Mouse (Mus musculus): Measurements from ENCODE around the gene Ttc32. TPM values are rescaled to one million over a fixed set of nuclear protein-coding genes. Genes with fewer than 3 reads are reported as not detected.
"Not testable (repeated sequence)": the region's sequence is repeated elsewhere in the genome, so short reads cannot be mapped to it uniquely, and the experiment has no call there.

The Ttc32 gene
- polyA plus RNA-seq, 1 experiment from 2014 or later: 18.9 TPM

GRCm38 (mm10) chr12:9020986-9021385 is 8.8 kb upstream of the Ttc32 start:
- no peak for ATAC-seq (replicated peaks; ENCODE audit: extremely low read depth, insufficient read depth, low FRiP score)
- H3K9me3 ChIP-seq (replicated peaks; ENCODE audit: control insufficient read depth, low read length): no peaks in the 10 kb centered on the region
- 58% methylated on average over 3 of the region's 3 CpGs for WGBS
- no peak overlapping the region for H3K4me3 ChIP-seq (ENCODE audit: low read length)
- H3K36me3 ChIP-seq (ENCODE audit: control insufficient read depth, insufficient read depth): no peaks in the 10 kb centered on the region
- H3K9ac ChIP-seq (ENCODE audit: low read length): no peak overlapping the region
- no peak overlapping the region for H3K27ac ChIP-seq (ENCODE audit: low read length)
- no peak overlapping the region for H3K4me2 ChIP-seq (ENCODE audit: low read depth, low read length)
- no peaks in the 10 kb centered on the region for H3K27me3 ChIP-seq (ENCODE audit: control insufficient read depth, insufficient read depth, low read length)
- H3K4me1 ChIP-seq (ENCODE audit: control insufficient read depth, insufficient read depth, low read length): no peaks in the 10 kb centered on the region

GRCm38 (mm10) chr12:9023031-9023430 is 6.8 kb upstream of the Ttc32 start:
- no peak overlapping the region for H3K27ac ChIP-seq (ENCODE audit: low read length)
- H3K4me1 ChIP-seq (ENCODE audit: control insufficient read depth, insufficient read depth, low read length): no peaks in the 10 kb centered on the region
- no peak overlapping the region for H3K9ac ChIP-seq (ENCODE audit: low read length)
- no peak for ATAC-seq (replicated peaks; ENCODE audit: extremely low read depth, insufficient read depth, low FRiP score)
- 46% methylated on average over 4 of the region's 4 CpGs for WGBS
- no peaks in the 10 kb centered on the region for H3K9me3 ChIP-seq (replicated peaks; ENCODE audit: control insufficient read depth, low read length)
- no peak overlapping the region for H3K4me2 ChIP-seq (ENCODE audit: low read depth, low read length)
- H3K27me3 ChIP-seq (ENCODE audit: control insufficient read depth, insufficient read depth, low read length): no peaks in the 10 kb centered on the region
- H3K4me3 ChIP-seq (ENCODE audit: low read length): no peak overlapping the region
- peaks cover under 1% of the 10 kb centered on the region; the same call in 1 of the 2 replicates for H3K36me3 ChIP-seq (ENCODE audit: control insufficient read depth, insufficient read depth)

GRCm38 (mm10) chr12:9024071-9024470 is 5.7 kb upstream of the Ttc32 start:
- Histone ChIP-seq H3K4me1 (ENCODE audit: control insufficient read depth, insufficient read depth, low read length) (no peaks in the 10 kb centered on the region), H3K27ac (ENCODE audit: low read length) (no peak overlapping the region), H3K4me2 (ENCODE audit: low read depth, low read length) (no peak overlapping the region), H3K9ac (ENCODE audit: low read length) (no peak overlapping the region; the same call in 1 of the 2 replicates), H3K27me3 (ENCODE audit: control insufficient read depth, insufficient read depth, low read length) (no peaks in the 10 kb centered on the region), H3K4me3 (ENCODE audit: low read length) (no peak overlapping the region), H3K9me3 (replicated peaks; ENCODE audit: control insufficient read depth, low read length) (no peaks in the 10 kb centered on the region), H3K36me3 (ENCODE audit: control insufficient read depth, insufficient read depth) (peaks cover 3% of the 10 kb centered on the region; the same call in 1 of the 2 replicates)
- 89% methylated on average over 14 of the region's 14 CpGs for WGBS
- ATAC-seq (replicated peaks; ENCODE audit: extremely low read depth, insufficient read depth, low FRiP score): no peak

GRCm38 (mm10) chr12:9024736-9025135 is 5.1 kb upstream of the Ttc32 start:
- Histone ChIP-seq H3K9ac (ENCODE audit: low read length) (no peak overlapping the region; the same call in 1 of the 2 replicates), H3K4me2 (ENCODE audit: low read depth, low read length) (no peak overlapping the region), H3K27ac (ENCODE audit: low read length) (peak overlapping the region; percentile 35; the same call in 1 of the 2 replicates), H3K36me3 (ENCODE audit: control insufficient read depth, insufficient read depth) (peaks cover 3% of the 10 kb centered on the region; the same call in 1 of the 2 replicates), H3K9me3 (replicated peaks; ENCODE audit: control insufficient read depth, low read length) (no peaks in the 10 kb centered on the region), H3K27me3 (ENCODE audit: control insufficient read depth, insufficient read depth, low read length) (no peaks in the 10 kb centered on the region), H3K4me3 (ENCODE audit: low read length) (no peak overlapping the region), H3K4me1 (ENCODE audit: control insufficient read depth, insufficient read depth, low read length) (no peaks in the 10 kb centered on the region)
- no peak; the same call in 1 of the 2 replicates for ATAC-seq (replicated peaks; ENCODE audit: extremely low read depth, insufficient read depth, low FRiP score)
- WGBS: 41% methylated on average over 13 of the region's 13 CpGs

- no peak for ATAC-seq (replicated peaks; ENCODE audit: extremely low read depth, insufficient read depth, low FRiP score)
- Histone ChIP-seq H3K4me3 (ENCODE audit: low read length) (no peak overlapping the region), H3K4me2 (ENCODE audit: low read depth, low read length) (no peak overlapping the region), H3K27me3 (ENCODE audit: control insufficient read depth, insufficient read depth, low read length) (no peaks in the 10 kb centered on the region), H3K9me3 (replicated peaks; ENCODE audit: control insufficient read depth, low read length) (no peaks in the 10 kb centered on the region), H3K4me1 (ENCODE audit: control insufficient read depth, insufficient read depth, low read length) (peaks cover 3% of the 10 kb centered on the region; the same call in 1 of the 2 replicates), H3K27ac (ENCODE audit: low read length) (no peak overlapping the region), H3K9ac (ENCODE audit: low read length) (no peak overlapping the region), H3K36me3 (ENCODE audit: control insufficient read depth, insufficient read depth) (peaks cover 3% of the 10 kb centered on the region; the same call in 1 of the 2 replicates)
Measured at GRCm38 (mm10) chr12:9026843-9027242, 3.0 kb upstream of the Ttc32 start.

GRCm38 (mm10) chr12:9028816-9029215 is 981 bp upstream of the Ttc32 start:
- H3K36me3 ChIP-seq (ENCODE audit: control insufficient read depth, insufficient read depth); H3K4me2 ChIP-seq (ENCODE audit: low read depth, low read length); H3K4me1 ChIP-seq (ENCODE audit: control insufficient read depth, insufficient read depth, low read length); H3K27ac ChIP-seq (ENCODE audit: low read length); H3K4me3 ChIP-seq (ENCODE audit: low read length); H3K9me3 ChIP-seq (replicated peaks; ENCODE audit: control insufficient read depth, low read length); H3K9ac ChIP-seq (ENCODE audit: low read length); H3K27me3 ChIP-seq (ENCODE audit: control insufficient read depth, insufficient read depth, low read length); ATAC-seq (replicated peaks; ENCODE audit: extremely low read depth, insufficient read depth, low FRiP score): not testable (repeated sequence)
- 84% methylated on average over 7 of the region's 7 CpGs for WGBS

- Histone ChIP-seq H3K36me3 (ENCODE audit: control insufficient read depth, insufficient read depth) (peaks cover 3% of the 10 kb centered on the region; the same call in 1 of the 2 replicates), H3K27ac (ENCODE audit: low read length) (peak overlapping the region; percentile 99), H3K9ac (ENCODE audit: low read length) (peak overlapping the region; percentile 90), H3K4me3 (ENCODE audit: low read length) (peak overlapping the region; percentile 80), H3K9me3 (replicated peaks; ENCODE audit: control insufficient read depth, low read length) (no peaks in the 10 kb centered on the region), H3K4me2 (ENCODE audit: low read depth, low read length) (peak overlapping the region; percentile 93), H3K27me3 (ENCODE audit: control insufficient read depth, insufficient read depth, low read length) (no peaks in the 10 kb centered on the region), H3K4me1 (ENCODE audit: control insufficient read depth, insufficient read depth, low read length) (peaks cover 7% of the 10 kb centered on the region)
- ATAC-seq (replicated peaks; ENCODE audit: extremely low read depth, insufficient read depth, low FRiP score): peak; percentile 2; the same call in 1 of the 2 replicates
- WGBS: 36% methylated on average over 4 of the region's 4 CpGs
Measured at GRCm38 (mm10) chr12:9029506-9029887, 300 bp upstream of the Ttc32 start.

- Histone ChIP-seq H3K27ac (ENCODE audit: low read length) (no peak overlapping the region; the same call in 1 of the 2 replicates), H3K9me3 (replicated peaks; ENCODE audit: control insufficient read depth, low read length) (no peaks in the 10 kb centered on the region), H3K36me3 (ENCODE audit: control insufficient read depth, insufficient read depth) (peaks cover 3% of the 10 kb centered on the region; the same call in 1 of the 2 replicates), H3K27me3 (ENCODE audit: control insufficient read depth, insufficient read depth, low read length) (no peaks in the 10 kb centered on the region), H3K4me1 (ENCODE audit: control insufficient read depth, insufficient read depth, low read length) (peaks cover 10% of the 10 kb centered on the region), H3K4me3 (ENCODE audit: low read length) (peak overlapping the region; percentile 80), H3K9ac (ENCODE audit: low read length) (peak overlapping the region; percentile 90), H3K4me2 (ENCODE audit: low read depth, low read length) (peak overlapping the region; percentile 93)
- ATAC-seq (replicated peaks; ENCODE audit: extremely low read depth, insufficient read depth, low FRiP score): no peak
- WGBS: 68% methylated on average over 8 of the region's 8 CpGs
Measured at GRCm38 (mm10) chr12:9031166-9031565, 1.4 kb downstream of the Ttc32 start.

- Histone ChIP-seq H3K9me3 (replicated peaks; ENCODE audit: control insufficient read depth, low read length) (no peaks in the 10 kb centered on the region), H3K4me3 (ENCODE audit: low read length) (no peak overlapping the region), H3K27me3 (ENCODE audit: control insufficient read depth, insufficient read depth, low read length) (no peaks in the 10 kb centered on the region), H3K27ac (ENCODE audit: low read length) (no peak overlapping the region), H3K36me3 (ENCODE audit: control insufficient read depth, insufficient read depth) (peaks cover 2% of the 10 kb centered on the region; the same call in 1 of the 2 replicates), H3K4me2 (ENCODE audit: low read depth, low read length) (no peak overlapping the region), H3K9ac (ENCODE audit: low read length) (no peak overlapping the region), H3K4me1 (ENCODE audit: control insufficient read depth, insufficient read depth, low read length) (peaks cover 10% of the 10 kb centered on the region)
- no peak for ATAC-seq (replicated peaks; ENCODE audit: extremely low read depth, insufficient read depth, low FRiP score)
Measured at GRCm38 (mm10) chr12:9033140-9033539, 3.3 kb downstream of the Ttc32 start.

Data from heart, embryonic 16.5 days (tissue).